Comparison of ENCODE assay signal across 8 mouse cellular contexts in genomic region chr11:106289369-106289768, GRCm38 (mm10). TPM values are rescaled to one million over a fixed set of nuclear protein-coding genes. Genes with fewer than 3 reads are reported as not detected.
A peak's percentile ranks its signal among the peaks of the same experiment; 100 is the strongest.
DNase-seq lines count a peak whose midpoint lies in the region; ATAC-seq and TF ChIP-seq lines count a peak whose summit lies in the region.
"Had no signal": no experiment of that assay in that cellular context is flagged by ENCODE, and none has a peak within 500 bp of the region (broad histone marks: within the 10 kb centered on the region; RNA-seq: fewer than 3 reads in every experiment).

No protein-coding gene starts in this region.

- no peak overlapping the region for H3K4me3 ChIP-seq in bone marrow, adult 2 months (replicated peaks; ENCODE audit: control insufficient read depth, low read depth, low read length)
- H3K4me3 ChIP-seq in lung, embryonic 14.5 days (ENCODE audit: low read depth, low read length), result no peak overlapping the region
- H3K4me3 ChIP-seq: limb, embryonic 12.5 days had no signal

- peak; percentile 37 for DNase-seq in right cerebral cortex, postnatal 4 days
- DNase-seq in right cerebral cortex, adult 18-20 months, result no peak
- DNase-seq in gastrocnemius, postnatal 10 days, result peak; percentile 84
- peak; percentile 73 for DNase-seq in lung, embryonic 14.5 days
- DNase-seq in urinary bladder, adult 2 months (ENCODE audit: low spot score), result no peak
- DNase-seq in right cerebral cortex, postnatal 14 days, result no peak

- H3K9me3 ChIP-seq in lung, embryonic 14.5 days (ENCODE audit: low read depth, low read length), result no peaks in the 10 kb centered on the region
- H3K9me3 ChIP-seq: limb, embryonic 12.5 days had no signal

- no peak overlapping the region for H3K27ac ChIP-seq in bone marrow, adult 2 months (ENCODE audit: control insufficient read depth, insufficient read depth, low read depth, low read length, poor library complexity)
- no peak overlapping the region for H3K27ac ChIP-seq in lung, embryonic 14.5 days (ENCODE audit: low read depth)
- H3K27ac ChIP-seq: limb, embryonic 12.5 days had no signal

- no peak overlapping the region for H3K4me2 ChIP-seq in lung, embryonic 14.5 days
- H3K4me2 ChIP-seq: limb, embryonic 12.5 days had no signal

- no peaks in the 10 kb centered on the region for H3K36me3 ChIP-seq in lung, embryonic 14.5 days (ENCODE audit: insufficient read depth)
- H3K36me3 ChIP-seq: limb, embryonic 12.5 days had no signal

- H3K27me3 ChIP-seq in lung, embryonic 14.5 days (ENCODE audit: insufficient read depth, low read length), result no peaks in the 10 kb centered on the region
- H3K27me3 ChIP-seq: limb, embryonic 12.5 days had no signal

- no peaks in the 10 kb centered on the region for H3K4me1 ChIP-seq in bone marrow, adult 2 months (ENCODE audit: control insufficient read depth, insufficient read depth, low read length)
- H3K4me1 ChIP-seq in lung, embryonic 14.5 days (ENCODE audit: insufficient read depth), result no peaks in the 10 kb centered on the region
- H3K4me1 ChIP-seq: limb, embryonic 12.5 days had no signal

- 65% methylated on average over 8 of the region's 8 CpGs for WGBS in bone marrow, adult 2 months
- 43% methylated on average over 8 of the region's 8 CpGs for WGBS in lung, embryonic 14.5 days

- ATAC-seq in lung, embryonic 14.5 days (ENCODE audit: insufficient read depth), result no peak

- H3K9ac ChIP-seq in lung, embryonic 14.5 days, result no peak overlapping the region
- H3K9ac ChIP-seq: limb, embryonic 12.5 days had no signal

- TF ChIP-seq CTCF in bone marrow, adult 2 months (IDR thresholded peaks at IDR 0.05; ENCODE audit: control insufficient read depth, insufficient read depth, low read length), result peak; percentile 34; the same call in 1 of the 2 replicates
- peak; percentile 48 for TF ChIP-seq CTCF in lung, embryonic 14.5 days (IDR thresholded peaks at IDR 0.05; ENCODE audit: low read depth)

- no peak for TF ChIP-seq POLR2A in bone marrow, adult 2 months (IDR thresholded peaks at IDR 0.05; ENCODE audit: borderline replicate concordance, control insufficient read depth, low read depth, low read length)

RNA-seq across cellular contexts. Expression of gene Gh, which starts 12.3 kb away (rescaled TPM):
- not detected in 2 replicates for polyA plus RNA-seq in bone marrow, adult 2 months (2011; ENCODE audit: insufficient read depth, insufficient read length, low replicate concordance, missing spikeins)
- total RNA-seq in gastrocnemius, postnatal 10 days (2021), result not detected
- not detected in 2 replicates for polyA plus RNA-seq in lung, embryonic 14.5 days (2014; fragmentation: Nextera tagmentation; extraction: Ambion mirVana)
- not detected in 2 replicates for polyA plus RNA-seq in urinary bladder, adult 2 months (2012; rRNA removed)
- polyA plus RNA-seq: limb, embryonic 12.5 days had no signal

RNA-seq across cellular contexts. Expression of gene Tcam1, which starts 12.9 kb away (rescaled TPM):
- not detected in 2 replicates for polyA plus RNA-seq in bone marrow, adult 2 months (2011; ENCODE audit: insufficient read depth, insufficient read length, low replicate concordance, missing spikeins)
- total RNA-seq in gastrocnemius, postnatal 10 days (2021), result under 1 TPM; 0.09 to 0.21 TPM
- 0.18 and 0.39 TPM in 2 replicates for polyA plus RNA-seq in lung, embryonic 14.5 days (2014; fragmentation: Nextera tagmentation; extraction: Ambion mirVana)
- polyA plus RNA-seq in urinary bladder, adult 2 months (2012; rRNA removed), result 0.11 and 0.19 TPM in 2 replicates

RNA-seq across cellular contexts. Expression of gene Smarcd2, which starts 16.6 kb away (rescaled TPM):
- 52.2 and 76.9 TPM in 2 replicates for polyA plus RNA-seq in bone marrow, adult 2 months (2011; ENCODE audit: insufficient read depth, insufficient read length, low replicate concordance, missing spikeins)
- total RNA-seq in gastrocnemius, postnatal 10 days (2021), result 10 to 100 TPM; 23.6 to 27.3 TPM
- polyA plus RNA-seq in lung, embryonic 14.5 days (2014; fragmentation: Nextera tagmentation; extraction: Ambion mirVana), result 81.2 and 91.0 TPM in 2 replicates
- 105 and 110 TPM in 2 replicates for polyA plus RNA-seq in urinary bladder, adult 2 months (2012; rRNA removed)

RNA-seq across cellular contexts. Expression of gene Cd79b, which starts 25.2 kb away (rescaled TPM):
- 130 and 270 TPM in 2 replicates for polyA plus RNA-seq in bone marrow, adult 2 months (2011; ENCODE audit: insufficient read depth, insufficient read length, low replicate concordance, missing spikeins)
- total RNA-seq in gastrocnemius, postnatal 10 days (2021), result 1 to 10 TPM in 1 of 2 experiments, under 1 TPM in 1; 0.80 to 2.8 TPM
- polyA plus RNA-seq in lung, embryonic 14.5 days (2014; fragmentation: Nextera tagmentation; extraction: Ambion mirVana), result 2.5 and 3.4 TPM in 2 replicates
- 1.3 and 1.7 TPM in 2 replicates for polyA plus RNA-seq in urinary bladder, adult 2 months (2012; rRNA removed)

RNA-seq across cellular contexts. Expression of gene Psmc5, which starts 33.4 kb away (rescaled TPM):
- polyA plus RNA-seq in bone marrow, adult 2 months (2011; ENCODE audit: insufficient read depth, insufficient read length, low replicate concordance, missing spikeins), result 74.3 and 96.0 TPM in 2 replicates
- total RNA-seq in gastrocnemius, postnatal 10 days (2021), result 100 to 1,000 TPM; 134 to 152 TPM
- 275 and 288 TPM in 2 replicates for polyA plus RNA-seq in lung, embryonic 14.5 days (2014; fragmentation: Nextera tagmentation; extraction: Ambion mirVana)
- polyA plus RNA-seq in urinary bladder, adult 2 months (2012; rRNA removed), result 152 and 156 TPM in 2 replicates

Comparison
In these comparisons a context has a peak if more than half of its experiments do, and no peak if none do; other contexts are left out.
1. DNase-seq: peak in right cerebral cortex, postnatal 4 days (single experiment), gastrocnemius, postnatal 10 days (single experiment) and lung, embryonic 14.5 days (single experiment); none in right cerebral cortex, adult 18-20 months (single experiment), urinary bladder, adult 2 months (single experiment) and right cerebral cortex, postnatal 14 days (single experiment).